In the genomic region with DNA sequence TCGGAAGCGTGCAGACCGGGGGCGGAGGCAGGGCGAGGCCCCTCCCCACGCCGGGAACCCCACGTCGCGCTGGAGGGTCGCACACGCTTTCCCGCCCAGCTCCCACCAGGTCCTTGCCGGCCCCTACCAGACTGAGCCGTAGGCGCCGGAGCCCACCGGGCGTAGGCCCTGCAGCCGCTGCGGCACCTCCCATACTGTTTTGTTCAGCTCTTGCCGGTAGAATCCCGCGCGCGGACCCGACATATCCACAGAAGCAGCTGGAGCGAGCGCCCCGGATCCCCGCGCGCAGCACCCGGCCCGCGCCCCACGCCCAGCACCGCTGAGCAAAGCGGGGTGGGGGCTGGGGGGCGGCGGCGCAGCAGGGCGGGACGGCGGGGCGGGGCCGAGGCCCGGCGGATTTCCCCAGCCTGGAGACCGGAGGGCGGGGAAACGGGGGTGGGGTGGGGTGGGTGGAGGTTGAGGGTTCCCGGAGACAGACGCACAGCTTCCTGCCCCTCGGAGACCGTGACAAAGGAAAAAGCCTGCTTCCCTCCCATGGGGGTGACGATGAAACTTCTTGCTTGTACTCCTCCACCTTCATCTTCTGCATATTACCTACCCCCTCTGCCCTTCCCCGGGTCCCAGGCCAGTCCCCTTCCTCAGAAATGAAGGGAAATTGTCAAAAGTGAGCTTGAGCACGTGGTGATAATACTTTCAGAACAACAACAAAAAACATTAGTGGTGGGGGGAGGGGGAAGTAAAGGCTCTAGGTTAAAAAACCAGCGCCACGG, we compare ENCODE assay signal across 8 mouse cellular contexts. TPM values are rescaled to one million over a fixed set of nuclear protein-coding genes. Genes with fewer than 3 reads are reported as not detected.
A peak's percentile ranks its signal among the peaks of the same experiment; 100 is the strongest.
DNase-seq lines count a peak whose midpoint lies in the region; ATAC-seq and TF ChIP-seq lines count a peak whose summit lies in the region.

TSS of gene Mapk11 (minus strand) at position 358 of the 770 bp plus-strand sequence.

- H3K4me1 ChIP-seq in testis, adult 2 months (ENCODE audit: control insufficient read depth, insufficient read depth, low read length): peaks cover 44% of the 10 kb centered on the region
- H3K4me1 ChIP-seq in embryonic facial prominence, embryonic 12.5 days: peaks cover 25% of the 10 kb centered on the region

- no peaks in the 10 kb centered on the region; the same call in 1 of the 2 replicates for H3K27me3 ChIP-seq in testis, adult 2 months (ENCODE audit: control insufficient read depth, insufficient read depth, low read length)
- H3K27me3 ChIP-seq in embryonic facial prominence, embryonic 12.5 days: peaks cover 54% of the 10 kb centered on the region
- no peaks in the 10 kb centered on the region for H3K27me3 ChIP-seq in splenic B cell, adult 2 months (ENCODE audit: control insufficient read depth, insufficient read depth, low read length, poor library complexity, severe bottlenecking)

- H3K4me3 ChIP-seq in testis, adult 2 months (ENCODE audit: control insufficient read depth, low read depth, low read length): peak within 1 kb of the TSS; percentile 72
- peak within 1 kb of the TSS; percentile 66 for H3K4me3 ChIP-seq in embryonic facial prominence, embryonic 12.5 days
- H3K4me3 ChIP-seq in left cerebral cortex, adult 2 months: peak within 1 kb of the TSS; percentile 88

- TF ChIP-seq POLR2A in testis, adult 2 months (IDR thresholded peaks at IDR 0.05; ENCODE audit: control insufficient read depth, low read depth, low read length): no peak

- no peaks in the 10 kb centered on the region for H3K36me3 ChIP-seq in testis, adult 2 months (ENCODE audit: control insufficient read depth, insufficient read depth, low read length)
- H3K36me3 ChIP-seq in embryonic facial prominence, embryonic 12.5 days: peaks cover 12% of the 10 kb centered on the region
- H3K36me3 ChIP-seq in splenic B cell, adult 2 months (ENCODE audit: control insufficient read depth, insufficient read depth, low read length, poor library complexity, severe bottlenecking): no peaks in the 10 kb centered on the region

- no peak within 1 kb of the TSS for H3K27ac ChIP-seq in testis, adult 2 months (ENCODE audit: control insufficient read depth, insufficient read depth, low read depth, low read length)
- peak within 1 kb of the TSS; percentile 69 for H3K27ac ChIP-seq in embryonic facial prominence, embryonic 12.5 days
- H3K27ac ChIP-seq in left cerebral cortex, adult 2 months: peak within 1 kb of the TSS; percentile 92

- ATAC-seq in embryonic facial prominence, embryonic 12.5 days (ENCODE audit: insufficient number of reproducible peaks, insufficient read depth, low FRiP score, low TSS enrichment): peak; percentile 31; the same call in 1 of the 2 replicates
- peak; percentile 33 to 36; a peak in 1 of 4 replicates for ATAC-seq in hematopoietic stem cell, adult 5-6 weeks (replicated peaks in 1 of 2; ENCODE audit: insufficient read depth in 1 of 2, low FRiP score in 2 of 2, low TSS enrichment in 1 of 2, low read depth in 1 of 2, poor library complexity in 2 of 2, severe bottlenecking in 2 of 2)

- intact Hi-C loops in left cerebral cortex, adult 2 months (cut with DNase I): loop anchor here (5.0 kb wide), 1 partner anchor 63 kb away; the partner anchor contains the start of gene Ppp6r2

- no peak for DNase-seq in testis, postnatal 14 days (ENCODE audit: low spot score)
- peak; percentile 53 to 57 for DNase-seq in left cerebral cortex, adult 2 months (ENCODE audit: extremely low spot score in 1 of 2, low spot score in 2 of 2)
- DNase-seq in lung, postnatal 36 days: peak; percentile 50
- DNase-seq in splenic B cell, adult 2 months (ENCODE audit: low read depth, low spot score): peak; percentile 67
- no peak for DNase-seq in gastrocnemius, adult 8-10 months (ENCODE audit: low spot score in 2 of 2)

- H3K9ac ChIP-seq in embryonic facial prominence, embryonic 12.5 days: peak within 1 kb of the TSS; percentile 68

- H3K9me3 ChIP-seq in embryonic facial prominence, embryonic 12.5 days: no peaks in the 10 kb centered on the region

- under 1% methylated on average over 61 of the region's 61 CpGs for WGBS in embryonic facial prominence, embryonic 12.5 days

- H3K4me2 ChIP-seq in embryonic facial prominence, embryonic 12.5 days (replicated peaks): peak within 1 kb of the TSS; percentile 95

- TF ChIP-seq CTCF in testis, adult 2 months (IDR thresholded peaks at IDR 0.05; ENCODE audit: control insufficient read depth, insufficient read depth, insufficient replicate concordance, low read depth, low read length): no peak
- TF ChIP-seq CTCF in left cerebral cortex, adult 2 months (IDR thresholded peaks at IDR 0.05): no peak

RNA-seq across cellular contexts. Expression of gene Mapk11, which starts in this region (rescaled TPM):
- 2.0 and 2.6 TPM in 2 replicates for polyA plus RNA-seq in testis, adult 2 months (2012; rRNA removed)
- 14.0 and 16.4 TPM in 2 replicates for polyA plus RNA-seq in embryonic facial prominence, embryonic 12.5 days (2016; fragmentation: Nextera tagmentation; extraction: Ambion mirVana)
- 1.6 and 2.4 TPM in 2 replicates for total RNA-seq in hematopoietic stem cell, adult 5-6 weeks (2017)
- total RNA-seq in left cerebral cortex, adult 2 months (2021): 10 to 100 TPM; 61.8 to 63.5 TPM
- 1 to 10 TPM in 2 of 4 experiments, under 1 TPM in 2; 0.70 to 1.3 (median 0.97) TPM for total RNA-seq in gastrocnemius, adult 8-10 months (2022)

Comparison
In these comparisons a context has a peak if more than half of its experiments do, and no peak if none do; other contexts are left out.
1. RNA of gene Mapk11 (total RNA-seq): 61.8 to 63.5 TPM in left cerebral cortex, adult 2 months; 1.6 to 2.4 TPM in hematopoietic stem cell, adult 5-6 weeks and 0.70 to 1.3 TPM in gastrocnemius, adult 8-10 months; every median in the first group is over 10 times any median in the second.
2. DNase-seq: peak in left cerebral cortex, adult 2 months (2 of 2), lung, postnatal 36 days (single experiment) and splenic B cell, adult 2 months (single experiment); none in testis, postnatal 14 days (single experiment) and gastrocnemius, adult 8-10 months (0 of 2).
3. Peak in every context shown above with its lines, with median percentiles within 50 percentile points of each other: H3K4me3 ChIP-seq.